Mouse (Mus musculus) MEL (cell line): Measurements from ENCODE around the gene Tubgcp6. TPM values are rescaled to one million over a fixed set of nuclear protein-coding genes. Genes with fewer than 3 reads are reported as not detected.

Experiments
- DNase-seq: peaks from one replicate; pipeline ENCODE4 v3.0.0; 2011; ENCODE audit warnings: low read depth, low spot score
- H3K27ac ChIP-seq: 2 replicates; pipeline ENCODE4 v1.5.1; 2012; ENCODE audit warnings: low read depth, mild to moderate bottlenecking, control low read depth, low read length, moderate library complexity; ENCODE audit not compliant: control insufficient read depth
- H3K27me3 ChIP-seq, 2 experiments: fragments of 150-350 bp in 1 of 2; sonication (generic) in 1 of 2; 2 replicates each; pipeline ENCODE4 v1.6.1; 2012; ENCODE audit warnings: low read length in 2 of 2, mild to moderate bottlenecking in 2 of 2, improper control_type of control experiment in 1 of 2, moderate library complexity in 1 of 2; ENCODE audit not compliant: insufficient read depth in 2 of 2, control insufficient read depth in 1 of 2
- H3K36me3 ChIP-seq, 2 experiments: 2 replicates each; pipeline ENCODE4 v1.6.1; 2012 to 2014; ENCODE audit warnings: low read length in 2 of 2, improper control_type of control experiment in 1 of 2, inconsistent platforms in 1 of 2, mild to moderate bottlenecking in 1 of 2; ENCODE audit not compliant: insufficient read depth in 2 of 2, control insufficient read depth in 1 of 2
- H3K4me1 ChIP-seq, 2 experiments: fragments of 150-350 bp in 1 of 2; sonication (generic) in 1 of 2; 2 replicates each; pipeline ENCODE4 v1.6.1; 2012; ENCODE audit warnings: low read length in 2 of 2, improper control_type of control experiment in 1 of 2, mild to moderate bottlenecking in 1 of 2; ENCODE audit not compliant: insufficient read depth in 2 of 2, control insufficient read depth in 1 of 2
- H3K4me3 ChIP-seq, 2 experiments: fragments of 150-350 bp in 1 of 2; sonication (generic) in 1 of 2; 2 replicates each; pipeline ENCODE4 v1.5.1; 2012; ENCODE audit warnings: low read depth in 2 of 2, low read length in 2 of 2, mild to moderate bottlenecking in 2 of 2, moderate library complexity in 2 of 2, control low read depth in 1 of 2, improper control_type of control experiment in 1 of 2; ENCODE audit not compliant: control insufficient read depth in 1 of 2, insufficient read depth in 1 of 2
- H3K79me2 ChIP-seq: 2 replicates; pipeline ENCODE4 v1.6.1; 2012; ENCODE audit warnings: mild to moderate bottlenecking, low read length, moderate library complexity; ENCODE audit not compliant: control insufficient read depth, poor library complexity, insufficient read depth
- H3K9ac ChIP-seq: 2 replicates; pipeline ENCODE4 v1.6.1; 2012; ENCODE audit warnings: low read depth, mild to moderate bottlenecking, control low read depth, low read length, moderate library complexity; ENCODE audit not compliant: control insufficient read depth, poor library complexity, severe bottlenecking
- H3K9me3 ChIP-seq: fragments of 150-350 bp; sonication (generic); replicated peaks from 2 replicates; pipeline ENCODE4 v1.6.1; 2012; ENCODE audit warnings: mild to moderate bottlenecking, low read length, improper control_type of control experiment, moderate library complexity; ENCODE audit not compliant: insufficient read depth
- BHLHE40 ChIP-seq: IDR thresholded peaks from 2 replicates; pipeline ENCODE4 v1.6.1; 2012; ENCODE audit warnings: low read depth, mild to moderate bottlenecking, inconsistent platforms, low read length, improper control_type of control experiment, borderline replicate concordance
- ELF1 ChIP-seq: IDR thresholded peaks from 2 replicates; pipeline ENCODE4 v1.6.1; 2014; ENCODE audit warnings: low read depth, mild to moderate bottlenecking, inconsistent platforms, low read length, improper control_type of control experiment, moderate library complexity
- EP300 ChIP-seq, 2 experiments: IDR thresholded peaks; 2 replicates each; pipeline ENCODE4 v1.6.1; 2011; ENCODE audit warnings: improper control_type of control experiment in 2 of 2, low read length in 2 of 2, low read depth in 1 of 2, mild to moderate bottlenecking in 1 of 2
- GABPA ChIP-seq: IDR thresholded peaks from 2 replicates; pipeline ENCODE4 v1.6.1; 2012; ENCODE audit warnings: low read depth, mild to moderate bottlenecking, inconsistent platforms, low read length, improper control_type of control experiment, moderate library complexity
- HCFC1 ChIP-seq: IDR thresholded peaks from 2 replicates; pipeline ENCODE4 v1.6.1; 2012; ENCODE audit warnings: low read depth, mild to moderate bottlenecking, inconsistent platforms, low read length, improper control_type of control experiment, moderate library complexity
- MEF2A ChIP-seq: IDR thresholded peaks from 2 replicates; pipeline ENCODE4 v1.6.1; 2014; ENCODE audit warnings: low read depth, mild to moderate bottlenecking, inconsistent platforms, low read length, improper control_type of control experiment; ENCODE audit not compliant: poor library complexity, insufficient replicate concordance, severe bottlenecking; ENCODE audit errors: extremely low read depth
- MXI1 ChIP-seq: IDR thresholded peaks from 2 replicates; pipeline ENCODE4 v1.6.1; 2011; ENCODE audit warnings: mild to moderate bottlenecking, low read depth, low read length, improper control_type of control experiment
- MYB ChIP-seq: IDR thresholded peaks from 2 replicates; pipeline ENCODE4 v1.6.1; 2011; ENCODE audit warnings: mild to moderate bottlenecking, low read depth, low read length, improper control_type of control experiment
- NRF1 ChIP-seq: IDR thresholded peaks from 2 replicates; pipeline ENCODE4 v1.6.1; 2014; ENCODE audit warnings: low read depth, mild to moderate bottlenecking, inconsistent platforms, low read length, improper control_type of control experiment, moderate library complexity; ENCODE audit not compliant: poor library complexity, insufficient read depth, severe bottlenecking
- POLR2A ChIP-seq, 2 experiments: IDR thresholded peaks; 2 replicates each; pipeline ENCODE4 v1.6.1; 2011 to 2012; ENCODE audit warnings: low read length in 2 of 2, mild to moderate bottlenecking in 2 of 2, control low read depth in 1 of 2, improper control_type of control experiment in 1 of 2, low read depth in 1 of 2, moderate library complexity in 1 of 2; ENCODE audit not compliant: control insufficient read depth in 1 of 2, insufficient read depth in 1 of 2, poor library complexity in 1 of 2
- POLR2AphosphoS2 ChIP-seq: IDR thresholded peaks from 2 replicates; pipeline ENCODE4 v1.6.1; 2011; ENCODE audit warnings: low read length, improper control_type of control experiment
- TAL1 ChIP-seq: IDR thresholded peaks from 2 replicates; pipeline ENCODE4 v1.6.1; 2012; ENCODE audit warnings: mild to moderate bottlenecking, inconsistent platforms, low read length, moderate library complexity, mixed read lengths
- TBP ChIP-seq: IDR thresholded peaks from 2 replicates; pipeline ENCODE4 v1.8.0; 2011; ENCODE audit warnings: low read depth, low read length, improper control_type of control experiment
- TCF12 ChIP-seq: IDR thresholded peaks from 2 replicates; pipeline ENCODE4 v1.6.1; 2014; ENCODE audit warnings: low read depth, mild to moderate bottlenecking, inconsistent platforms, low read length, improper control_type of control experiment, moderate library complexity
- ZKSCAN1 ChIP-seq: IDR thresholded peaks from 2 replicates; pipeline ENCODE4 v1.6.1; 2012; ENCODE audit warnings: low read depth, mild to moderate bottlenecking, inconsistent platforms, low read length, improper control_type of control experiment, moderate library complexity
- ZNF384 ChIP-seq: IDR thresholded peaks from 2 replicates; pipeline ENCODE4 v1.6.1; 2012; ENCODE audit warnings: low read depth, mild to moderate bottlenecking, inconsistent platforms, low read length, improper control_type of control experiment
- polyA plus RNA-seq, 2 experiments: library from polyadenylated mRNA; stranded (reverse) in 1 of 2; unstranded in 1 of 2; fragments of >175 nt in 1 of 2; fragments of >200 nt in 1 of 2; gene quantifications; 2 replicates each; pipeline versions ENCODE4 v1.2.1 to v1.2.4; 2012; ENCODE audit warnings: low replicate concordance in 2 of 2, low read depth in 1 of 2; ENCODE audit not compliant: insufficient read length in 2 of 2, insufficient read depth in 1 of 2, missing spikeins in 1 of 2
- total RNA-seq: library from RNA; depleted of rRNA; stranded (reverse); fragments of 300-350 nt; gene quantifications from 2 replicates; pipeline ENCODE4 v1.2.3, GENCODE M21; 2012

The Tubgcp6 gene
- total and polyA plus RNA-seq, 3 experiments, result 17.5 to 25.3 TPM; not detected in 1

DNA sequence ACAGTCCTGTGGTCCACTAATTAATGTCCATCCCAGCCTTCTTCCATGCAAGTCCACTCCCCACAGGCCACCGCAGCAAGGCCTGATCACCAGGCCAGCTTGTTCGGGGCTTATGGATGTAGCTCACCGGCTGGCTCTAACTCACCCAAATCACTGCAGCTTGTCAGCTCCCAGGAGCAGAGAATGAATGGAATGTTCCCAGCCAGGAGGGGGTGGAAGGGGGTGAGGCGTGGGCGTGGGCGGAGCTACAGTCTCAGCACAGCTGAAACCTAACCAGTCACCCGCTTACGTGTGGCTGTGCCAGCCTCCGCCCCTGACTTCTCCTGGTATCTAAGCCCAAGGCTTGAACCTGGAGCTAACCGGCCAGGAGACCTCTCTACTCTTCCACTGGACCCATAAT, 46.5 kb upstream of the Tubgcp6 start:
- Histone ChIP-seq H3K4me3 (no peak overlapping the region), H3K79me2 (no peaks in the 10 kb centered on the region), H3K27me3 (no peaks in the 10 kb centered on the region), H3K27ac (no peak overlapping the region), H3K9me3 (no peaks in the 10 kb centered on the region), H3K36me3 (no peaks in the 10 kb centered on the region), H3K9ac (no peak overlapping the region), H3K4me1 (peaks cover 0 to 3% of the 10 kb centered on the region in 2 experiments; a peak in 1 of 4 replicates)
- TF ChIP-seq ELF1 (no peak), TCF12 (no peak), TBP (no peak), MYB (no peak), ZNF384 (no peak), MEF2A (no peak), MXI1 (no peak), HCFC1 (no peak), POLR2AphosphoS2 (no peak), GABPA (no peak), POLR2A (IDR thresholded peaks at IDR 0.05; ENCODE audit: control insufficient read depth in 1 of 2, insufficient read depth in 1 of 2, low read depth in 1 of 2, low read length in 2 of 2, poor library complexity in 1 of 2) (no peak), BHLHE40 (no peak), ZKSCAN1 (no peak)
- DNase-seq, result no peak

DNA sequence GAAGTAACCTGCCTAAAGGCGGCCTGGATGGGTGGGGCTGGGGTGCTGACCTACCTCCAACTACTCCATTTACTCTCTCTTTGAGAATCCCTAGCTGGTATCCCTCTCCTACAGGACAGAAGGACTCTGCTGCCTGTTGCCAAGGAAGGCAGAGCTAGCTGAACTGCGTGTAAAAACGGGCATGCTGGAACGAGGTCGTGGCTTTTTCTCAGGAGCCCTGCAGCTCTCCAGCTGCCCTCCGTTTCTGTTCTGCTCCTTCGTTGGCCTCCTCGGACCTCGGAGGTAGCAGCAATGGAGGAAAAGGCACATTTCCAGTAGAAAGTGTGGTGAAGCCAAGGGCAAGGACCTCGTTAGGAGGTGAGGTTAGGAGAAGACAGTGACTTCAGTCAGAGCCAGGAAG, 46.0 kb upstream of the Tubgcp6 start:
- Histone ChIP-seq H3K79me2 (no peaks in the 10 kb centered on the region), H3K27me3 (no peaks in the 10 kb centered on the region), H3K4me3 (no peak overlapping the region), H3K36me3 (no peaks in the 10 kb centered on the region), H3K27ac (no peak overlapping the region)
- no peak for DNase-seq
- TF ChIP-seq TBP (no peak), NRF1 (no peak), EP300 (IDR thresholded peaks at IDR 0.05; ENCODE audit: low read depth in 1 of 2, low read length in 2 of 2) (no peak), TAL1 (no peak), POLR2A (IDR thresholded peaks at IDR 0.05; ENCODE audit: control insufficient read depth in 1 of 2, insufficient read depth in 1 of 2, low read depth in 1 of 2, low read length in 2 of 2, poor library complexity in 1 of 2) (no peak)
- TF ChIP-seq, all 39 proteins: peak for 0
- H3K9ac ChIP-seq, result no peak overlapping the region
- peaks cover 0 to 3% of the 10 kb centered on the region in 2 experiments; a peak in 1 of 4 replicates for H3K4me1 ChIP-seq
- no peaks in the 10 kb centered on the region for H3K9me3 ChIP-seq
